Mouse (Mus musculus) forebrain, postnatal 0 days (tissue): Measurements from ENCODE around the gene Gpr61. TPM values are rescaled to one million over a fixed set of nuclear protein-coding genes. Genes with fewer than 3 reads are reported as not detected.

Source experiments
- ATAC-seq: fragments of 200-750 bp; cut with Nextera tagmentation; 2 replicates; pipeline ENCODE4 v1.8.0; 2017; ENCODE audit warnings: mild to moderate bottlenecking, moderate library complexity
- DNase-seq: peaks from one replicate; pipeline ENCODE4 v3.0.0-alpha.2; 2015
- H3K27ac ChIP-seq: fragments of 300-500 bp; sonication (generic); 2 replicates; pipeline ENCODE4 v1.5.1; 2014; ENCODE audit warnings: low read depth, mild to moderate bottlenecking, antibody characterized with exemption, low read length, moderate library complexity, mixed read lengths
- H3K27me3 ChIP-seq: fragments of 300-500 bp; sonication (generic); 2 replicates; pipeline ENCODE4 v1.6.1; 2014; ENCODE audit warnings: mild to moderate bottlenecking, low read length, mixed read lengths; ENCODE audit not compliant: insufficient read depth
- H3K36me3 ChIP-seq: fragments of 300-500 bp; sonication (generic); 2 replicates; pipeline ENCODE4 v1.6.1; 2014; ENCODE audit warnings: mild to moderate bottlenecking, moderate library complexity; ENCODE audit not compliant: insufficient read depth
- H3K4me1 ChIP-seq: fragments of 300-500 bp; sonication (generic); 2 replicates; pipeline ENCODE4 v1.6.1; 2014; ENCODE audit warnings: antibody characterized with exemption; ENCODE audit not compliant: insufficient read depth
- H3K4me2 ChIP-seq: fragments of 300-500 bp; sonication (generic); 2 replicates; pipeline ENCODE4 v1.6.1; 2014; ENCODE audit warnings: low read depth, mild to moderate bottlenecking, moderate library complexity
- H3K4me3 ChIP-seq: fragments of 300-500 bp; sonication (generic); 2 replicates; pipeline ENCODE4 v1.5.1; 2014; ENCODE audit warnings: low read depth, low read length, mixed read lengths
- H3K9ac ChIP-seq: fragments of 300-500 bp; sonication (generic); 2 replicates; pipeline ENCODE4 v1.6.1; 2014; ENCODE audit warnings: mild to moderate bottlenecking
- H3K9me3 ChIP-seq: fragments of 300-500 bp; sonication (generic); 2 replicates; pipeline ENCODE4 v1.6.1; 2016; ENCODE audit warnings: low read length
- CTCF ChIP-seq: sonication (generic); IDR thresholded peaks from 2 replicates; pipeline ENCODE4 v1.5.1; 2016; ENCODE audit warnings: antibody characterized with exemption, control low read depth, low read depth
- WGBS: fragments of 180-500 bp; shearing (Covaris S2); extraction: QIAGEN DNeasy Blood & Tissue Kit; methylation state at CpG from one replicate; pipeline ENCODE4 v1.1.7; 2014; 5-methylcytosine and 5-hydroxymethylcytosine counted together
- polyA plus RNA-seq: library from polyadenylated mRNA; unstranded; fragments of >200 nt; fragmentation: Nextera tagmentation; extraction: Ambion mirVana; gene quantifications from 2 replicates; pipeline ENCODE4 v1.2.1, GENCODE M21; 2015
- total RNA-seq: library from RNA; depleted of rRNA; stranded (reverse); fragments of >200 nt; gene quantifications from 2 replicates; pipeline ENCODE4 v1.2.3, GENCODE M21; 2014

Gpr61 gene
- total and polyA plus RNA-seq, 2 experiments from 2014 or later: 5.3 to 8.1 TPM

DNA sequence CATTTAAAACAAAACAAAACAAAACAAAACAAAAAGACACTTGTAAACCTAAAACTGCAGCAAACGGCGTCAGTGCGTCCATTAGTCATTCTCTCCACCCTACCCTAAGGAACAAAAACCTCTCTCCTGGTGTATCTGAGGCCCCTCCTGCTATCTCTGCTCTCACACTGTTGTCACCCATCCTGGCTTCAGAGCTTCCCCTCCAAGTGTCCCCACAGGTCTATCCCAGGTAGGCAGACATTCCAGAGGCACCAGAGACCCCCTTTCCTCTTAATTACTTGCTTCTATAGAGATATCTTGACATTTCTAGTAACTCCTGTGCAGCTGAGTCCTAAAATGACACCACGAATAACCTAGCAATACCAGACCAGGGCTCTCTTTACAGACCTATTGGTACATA lies 25.3 kb downstream of the Gpr61 start:
- no peaks in the 10 kb centered on the region for H3K9me3 ChIP-seq
- no peak for DNase-seq
- ATAC-seq: no peak
- no peak overlapping the region for H3K9ac ChIP-seq
- no peak overlapping the region for H3K27ac ChIP-seq
- H3K27me3 ChIP-seq: no peaks in the 10 kb centered on the region
- no peak for TF ChIP-seq CTCF
- no peak overlapping the region for H3K4me3 ChIP-seq
- H3K36me3 ChIP-seq: no peaks in the 10 kb centered on the region
- 91% methylated on average over 4 of the region's 4 CpGs for WGBS
- no peaks in the 10 kb centered on the region for H3K4me1 ChIP-seq
- no peak overlapping the region for H3K4me2 ChIP-seq

DNA sequence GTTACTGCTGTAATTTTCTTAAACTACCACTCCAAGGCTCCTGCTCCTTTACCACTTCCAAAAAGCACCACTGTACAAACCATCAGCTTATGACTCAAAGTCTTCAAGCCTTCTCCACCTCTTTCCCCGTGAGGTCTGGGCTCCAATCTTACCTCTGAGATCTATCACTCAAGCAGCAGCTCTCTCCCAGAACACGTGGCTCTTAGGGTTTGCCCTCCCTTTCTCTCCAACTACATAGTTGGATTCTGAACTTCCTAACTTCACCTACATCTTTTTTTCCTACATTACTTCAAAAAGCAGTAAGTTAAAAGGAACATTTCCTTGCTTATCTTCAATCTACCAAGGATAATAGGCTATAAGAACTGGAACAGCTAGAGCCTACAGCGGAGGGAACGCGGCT lies 26.2 kb downstream of the Gpr61 start:
- WGBS: 88% methylated on average over 5 of the region's 5 CpGs
- Histone ChIP-seq H3K36me3 (no peaks in the 10 kb centered on the region), H3K4me1 (no peaks in the 10 kb centered on the region), H3K27me3 (no peaks in the 10 kb centered on the region), H3K4me2 (no peak overlapping the region), H3K27ac (no peak overlapping the region), H3K9me3 (no peaks in the 10 kb centered on the region), H3K4me3 (no peak overlapping the region), H3K9ac (no peak overlapping the region)
- DNase-seq: no peak
- ATAC-seq: no peak
- no peak for TF ChIP-seq CTCF

DNA sequence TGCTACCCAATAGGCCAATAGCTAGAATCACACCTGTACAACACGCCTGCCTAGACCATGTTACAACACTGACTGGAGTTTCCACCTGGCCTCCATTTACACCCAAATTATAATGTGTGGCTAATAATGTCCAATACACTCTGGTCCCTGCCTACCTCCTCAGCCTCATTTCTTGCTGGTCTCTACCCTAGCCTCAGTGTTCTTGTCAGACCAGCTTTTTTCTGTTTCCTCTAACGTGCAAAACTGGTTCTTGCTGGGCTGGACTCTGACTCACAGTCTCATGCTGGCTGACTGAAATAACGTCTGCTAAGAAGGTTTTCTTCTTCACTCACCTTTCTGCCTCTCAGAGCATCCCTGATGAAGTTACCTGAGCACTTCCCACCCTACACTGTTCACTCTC lies 28.4 kb downstream of the Gpr61 start:
- TF ChIP-seq CTCF: no peak
- Histone ChIP-seq H3K27me3 (no peaks in the 10 kb centered on the region), H3K27ac (no peak overlapping the region), H3K9ac (no peak overlapping the region), H3K4me1 (no peaks in the 10 kb centered on the region), H3K9me3 (no peaks in the 10 kb centered on the region), H3K4me2 (no peak overlapping the region), H3K4me3 (no peak overlapping the region), H3K36me3 (no peaks in the 10 kb centered on the region)
- ATAC-seq (no peak), DNase-seq (no peak)
- WGBS: 94% methylated on average over 3 of the region's 3 CpGs

DNA sequence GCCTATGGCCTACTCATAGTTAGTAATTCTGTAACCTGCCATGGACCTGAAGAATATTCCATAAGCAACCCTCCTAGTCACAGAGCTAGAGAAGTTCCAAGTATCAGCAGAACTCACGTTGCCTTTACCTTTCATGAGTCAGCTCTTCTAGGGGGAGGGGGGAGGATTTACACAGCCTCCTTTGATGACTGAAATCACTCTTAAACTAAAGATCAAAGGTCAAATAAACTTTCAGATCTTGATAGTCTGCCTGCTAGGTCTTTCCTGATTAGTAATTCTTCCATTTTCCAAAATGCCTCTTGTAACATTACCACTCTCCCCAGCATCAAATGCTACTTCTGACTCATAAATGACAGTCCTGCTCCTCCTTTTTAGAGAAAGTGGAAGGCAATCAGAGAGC lies 30.6 kb downstream of the Gpr61 start:
- no peak for TF ChIP-seq CTCF

DNA sequence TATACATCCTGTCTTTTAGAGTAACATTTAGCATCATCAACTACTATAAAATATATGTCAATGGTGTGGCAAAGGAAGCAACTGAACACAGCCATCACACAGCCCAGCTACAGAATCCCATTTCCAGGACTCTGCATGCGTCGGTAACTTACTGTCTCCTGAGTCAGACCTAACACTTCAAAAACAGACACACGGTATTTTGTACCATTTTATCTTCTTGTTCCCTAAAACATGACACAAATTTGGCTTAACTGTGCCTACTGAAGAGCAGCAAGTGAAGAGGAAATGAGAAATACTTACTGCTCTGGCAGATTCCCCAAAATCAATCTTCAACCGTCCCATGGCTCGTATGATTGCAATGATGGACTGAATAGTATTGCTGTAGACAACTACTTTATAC lies 31.4 kb downstream of the Gpr61 start:
- DNase-seq (no peak), ATAC-seq (no peak)
- Histone ChIP-seq H3K9ac (no peak overlapping the region), H3K4me3 (no peak overlapping the region), H3K27me3 (no peaks in the 10 kb centered on the region), H3K36me3 (peaks cover 13% of the 10 kb centered on the region), H3K4me1 (no peaks in the 10 kb centered on the region), H3K27ac (no peak overlapping the region), H3K9me3 (no peaks in the 10 kb centered on the region), H3K4me2 (no peak overlapping the region)
- TF ChIP-seq CTCF: no peak
- WGBS: 84% methylated on average over 5 of the region's 5 CpGs

More for the DNA sequence above, 30.6 kb downstream of the Gpr61 start:
- H3K27ac ChIP-seq: no peak overlapping the region
- WGBS: 53% methylated on average over 1 of the region's 1 CpGs
- H3K4me2 ChIP-seq: no peak overlapping the region
- no peak overlapping the region for H3K4me3 ChIP-seq
- H3K9me3 ChIP-seq: no peaks in the 10 kb centered on the region
- H3K9ac ChIP-seq: no peak overlapping the region
- H3K4me1 ChIP-seq: no peaks in the 10 kb centered on the region
- DNase-seq: no peak
- ATAC-seq: no peak
- no peaks in the 10 kb centered on the region for H3K27me3 ChIP-seq
- H3K36me3 ChIP-seq: peaks cover 9% of the 10 kb centered on the region

DNA sequence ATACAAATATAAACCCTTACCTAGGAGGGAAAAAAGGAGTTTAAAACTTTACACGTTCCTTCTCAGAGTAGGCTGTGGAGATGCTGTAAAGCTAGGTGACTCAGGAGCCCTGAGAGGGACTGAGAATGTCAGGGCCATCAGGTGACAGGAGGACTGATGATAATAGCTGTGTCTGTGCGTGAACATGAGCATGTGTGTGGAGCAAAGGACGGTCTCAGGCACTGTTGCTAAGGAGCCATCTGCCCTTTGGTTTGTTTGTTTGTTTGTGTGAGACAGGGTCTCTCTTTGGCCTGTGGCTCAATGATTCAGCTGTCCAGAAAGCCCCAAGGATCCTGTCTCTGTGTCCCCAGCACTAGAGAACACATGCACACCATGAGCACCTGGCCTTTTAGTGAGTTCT lies 33.6 kb downstream of the Gpr61 start:
- H3K9ac ChIP-seq: no peak overlapping the region
- no peaks in the 10 kb centered on the region for H3K9me3 ChIP-seq
- no peaks in the 10 kb centered on the region for H3K4me1 ChIP-seq
- WGBS: 91% methylated on average over 3 of the region's 3 CpGs
- H3K27me3 ChIP-seq: no peaks in the 10 kb centered on the region
- DNase-seq: no peak
- H3K27ac ChIP-seq: no peak overlapping the region
- peaks cover 30% of the 10 kb centered on the region for H3K36me3 ChIP-seq
- H3K4me2 ChIP-seq: no peak overlapping the region
- no peak overlapping the region for H3K4me3 ChIP-seq
- TF ChIP-seq CTCF: no peak
- no peak for ATAC-seq

DNA sequence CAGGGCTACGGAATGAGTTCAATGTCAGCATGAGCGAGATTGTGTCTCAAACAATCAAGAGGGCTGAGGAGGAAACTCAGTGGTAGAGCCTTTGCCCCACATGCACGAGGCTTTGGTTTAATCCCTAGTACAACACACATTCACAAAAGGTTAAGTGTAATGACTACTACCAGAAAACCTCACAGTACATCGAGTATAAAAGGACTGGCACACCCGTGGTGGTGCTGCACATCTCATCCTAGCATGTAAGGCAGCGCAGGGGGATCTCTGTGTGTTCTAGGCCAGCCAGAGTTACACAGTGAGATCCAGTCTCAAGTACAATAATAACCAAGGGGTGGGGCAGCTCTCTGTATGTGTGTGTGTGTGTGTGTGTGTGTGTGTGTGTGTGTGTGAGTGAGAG lies 37.2 kb downstream of the Gpr61 start:
- no peak overlapping the region for H3K9ac ChIP-seq
- ATAC-seq (no peak), DNase-seq (no peak)
- no peak overlapping the region for H3K27ac ChIP-seq
- H3K9me3 ChIP-seq: no peaks in the 10 kb centered on the region
- H3K36me3 ChIP-seq: peaks cover 38% of the 10 kb centered on the region
- no peak for TF ChIP-seq CTCF
- no peak overlapping the region for H3K4me2 ChIP-seq
- H3K4me1 ChIP-seq: no peaks in the 10 kb centered on the region
- H3K27me3 ChIP-seq: no peaks in the 10 kb centered on the region
- no peak overlapping the region for H3K4me3 ChIP-seq
- WGBS: 91% methylated on average over 6 of the region's 6 CpGs
